Mouse (Mus musculus) olfactory bulb, adult 2 months (tissue): Measurements from ENCODE around the gene Sec24a.

Experiments
- CTCF ChIP-seq: fragments of 200-500 bp; IDR thresholded peaks from 2 replicates; pipeline ENCODE4 v1.5.1; 2012; ENCODE audit warnings: low read depth, mild to moderate bottlenecking, low read length, moderate library complexity; ENCODE audit not compliant: insufficient read depth
- POLR2A ChIP-seq: fragments of 200-500 bp; IDR thresholded peaks from 2 replicates; pipeline ENCODE4 v1.6.1; 2012; ENCODE audit warnings: mild to moderate bottlenecking, low read depth, low read length, moderate library complexity; ENCODE audit not compliant: insufficient read depth

DNA sequence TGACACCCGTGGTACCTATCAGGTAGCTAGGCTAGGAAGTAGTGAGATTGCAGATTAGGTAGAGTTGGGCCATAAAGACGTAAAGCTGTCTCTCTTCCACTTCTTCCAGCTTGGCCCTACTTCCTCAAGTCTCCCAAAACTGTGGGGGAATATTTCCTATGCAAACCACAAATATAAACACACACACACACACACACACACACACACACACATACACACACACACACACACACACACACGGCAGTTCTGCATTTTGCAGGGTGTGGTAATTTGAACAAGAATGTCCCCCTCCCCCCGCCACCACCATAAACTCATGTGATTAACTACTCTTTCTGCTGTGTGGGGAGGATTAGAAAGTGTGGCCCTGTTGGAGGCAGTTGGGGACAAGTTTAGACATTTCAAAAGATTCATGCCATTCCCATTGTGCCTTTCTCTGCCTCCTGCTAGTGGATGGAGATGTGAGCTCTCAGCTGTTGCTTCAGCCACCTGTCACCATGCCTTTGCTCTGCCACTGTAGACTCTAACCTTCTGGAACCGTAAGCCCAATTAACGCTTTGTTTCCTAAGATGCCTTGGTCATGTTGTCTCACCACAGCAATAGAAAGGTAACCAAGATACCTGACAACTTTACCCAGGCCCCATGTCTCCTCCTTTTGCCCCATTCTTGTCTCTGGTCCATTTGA lies 85.6 kb downstream of the Sec24a start:
- no peak for TF ChIP-seq CTCF
- TF ChIP-seq POLR2A: no peak
